Mouse (Mus musculus): ENCODE results near the gene Thada.

DNA sequence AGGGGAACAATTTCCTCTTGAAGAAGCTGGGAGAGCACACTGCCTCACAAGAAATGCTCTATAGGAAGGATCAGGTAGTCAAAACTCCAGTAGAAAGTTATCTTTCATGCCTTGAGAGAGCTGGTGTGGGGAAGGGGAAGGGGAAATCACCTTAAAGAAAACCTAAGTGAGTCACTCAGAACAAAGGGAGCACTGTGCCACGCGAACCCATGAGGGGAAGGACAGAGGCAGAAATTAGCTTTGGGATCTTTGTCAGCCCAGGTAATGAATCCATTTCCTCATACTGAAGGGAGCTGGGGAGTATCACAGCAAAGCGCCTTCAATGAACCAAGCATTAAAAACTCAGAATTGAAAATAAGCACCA lies 45.7 kb downstream of the Thada start:
- no peak for TF ChIP-seq CTCF (IDR thresholded peaks at IDR 0.05; ENCODE audit: borderline replicate concordance, insufficient read depth, low read depth, low read length)
- no peak for TF ChIP-seq POLR2A (IDR thresholded peaks at IDR 0.05; ENCODE audit: borderline replicate concordance, insufficient read depth, low read length)

Data from cerebellum, adult 2 months (tissue).